Mouse (Mus musculus) kidney, embryonic 15.5 days (tissue): ENCODE results near the gene Adk. TPM values are rescaled to one million over a fixed set of nuclear protein-coding genes. Genes with fewer than 3 reads are reported as not detected.
A peak's percentile ranks its signal among the peaks of the same experiment; 100 is the strongest.

Experiments
- ATAC-seq: fragments of 200-750 bp; cut with Nextera tagmentation; replicated peaks from 2 replicates; pipeline ENCODE4 v1.8.0; 2017; ENCODE audit warnings: moderate TSS enrichment; ENCODE audit not compliant: low FRiP score
- H3K27ac ChIP-seq: fragments of 300-500 bp; sonication (generic); 2 replicates; pipeline ENCODE4 v1.5.1; 2015; ENCODE audit warnings: mild to moderate bottlenecking, inconsistent platforms
- H3K27me3 ChIP-seq: fragments of 300-500 bp; sonication (generic); 2 replicates; pipeline ENCODE4 v1.6.1; 2015; ENCODE audit warnings: inconsistent platforms
- H3K36me3 ChIP-seq: fragments of 300-500 bp; sonication (generic); 2 replicates; pipeline ENCODE4 v1.6.1; 2015; ENCODE audit warnings: inconsistent platforms
- H3K4me1 ChIP-seq: fragments of 300-500 bp; sonication (generic); 2 replicates; pipeline ENCODE4 v1.6.1; 2015; ENCODE audit warnings: inconsistent platforms
- H3K4me2 ChIP-seq: fragments of 300-500 bp; sonication (generic); 2 replicates; pipeline ENCODE4 v1.6.1; 2015; ENCODE audit warnings: moderate library complexity, mild to moderate bottlenecking, inconsistent platforms
- H3K4me3 ChIP-seq: fragments of 300-500 bp; sonication (generic); replicated peaks from 2 replicates; pipeline ENCODE4 v1.5.1; 2015; ENCODE audit warnings: mild to moderate bottlenecking, inconsistent platforms
- H3K9ac ChIP-seq: fragments of 300-500 bp; sonication (generic); 2 replicates; pipeline ENCODE4 v1.6.1; 2015; ENCODE audit warnings: mild to moderate bottlenecking, inconsistent platforms
- H3K9me3 ChIP-seq: fragments of 300-500 bp; sonication (generic); replicated peaks from 2 replicates; pipeline ENCODE4 v1.6.1; 2016; ENCODE audit warnings: inconsistent platforms
- WGBS: fragments of 180-500 bp; shearing (Covaris S2); methylation state at CpG from one replicate; pipeline ENCODE4 v1.1.7; 2015; ENCODE audit warnings: mixed read lengths; 5-methylcytosine and 5-hydroxymethylcytosine counted together
- polyA plus RNA-seq: library from polyadenylated mRNA; unstranded; fragments of >200 nt; fragmentation: Nextera tagmentation; extraction: Ambion mirVana; gene quantifications from 2 replicates; pipeline ENCODE4 v1.2.1, GENCODE M21; 2015

Gene Adk
- polyA plus RNA-seq, 1 experiment from 2014 or later = 156 TPM

DNA sequence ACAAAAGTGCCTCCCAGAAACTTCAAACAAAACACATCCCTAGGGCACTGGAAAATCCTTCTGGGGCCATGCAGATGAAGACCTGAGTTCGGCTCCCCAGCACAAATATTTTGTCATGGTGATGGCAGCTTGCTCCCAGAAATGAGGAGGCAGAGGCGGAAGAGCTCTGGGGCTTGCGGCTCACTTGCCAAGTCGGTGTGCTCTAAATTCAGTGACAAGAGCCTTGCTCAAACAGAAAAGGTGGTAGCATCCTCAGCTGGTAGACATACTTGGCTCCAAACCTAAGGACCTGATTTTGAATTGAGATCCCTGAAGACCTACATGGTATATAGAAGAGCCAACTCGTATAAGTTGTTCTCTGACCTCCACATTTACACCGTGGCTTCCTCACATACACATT lies 292.5 kb downstream of the Adk start:
- Histone ChIP-seq H3K4me2 (no peak overlapping the region), H3K4me3 (no peak overlapping the region), H3K27me3 (no peaks in the 10 kb centered on the region), H3K27ac (no peak overlapping the region), H3K4me1 (0 out of 2 replicates have a peak, but pooled peaks cover 5% of the 10 kb centered on the region), H3K36me3 (no peaks in the 10 kb centered on the region), H3K9me3 (no peaks in the 10 kb centered on the region), H3K9ac (no peak overlapping the region)
- no peak for ATAC-seq
- WGBS = 89% methylated on average over 6 of the region's 6 CpGs

GRCm38 (mm10) chr14:21348611-21349260 lies 296.4 kb downstream of the Adk start:
- Histone ChIP-seq H3K27ac (no peak overlapping the region), H3K9ac (no peak overlapping the region), H3K36me3 (no peaks in the 10 kb centered on the region), H3K4me3 (no peak overlapping the region), H3K9me3 (no peaks in the 10 kb centered on the region), H3K27me3 (no peaks in the 10 kb centered on the region), H3K4me1 (0 out of 2 replicates have a peak, but pooled peaks cover 5% of the 10 kb centered on the region), H3K4me2 (no peak overlapping the region)
- WGBS = 30% methylated on average over 6 of the region's 6 CpGs
- no peak for ATAC-seq

- no peak overlapping the region for H3K4me3 ChIP-seq
- 0 out of 2 replicates have a peak, but pooled peaks cover 9% of the 10 kb centered on the region for H3K4me1 ChIP-seq
- no peaks in the 10 kb centered on the region for H3K36me3 ChIP-seq
- no peak for ATAC-seq
- WGBS = 58% methylated on average over 2 of the region's 2 CpGs
- no peak overlapping the region for H3K4me2 ChIP-seq
- no peaks in the 10 kb centered on the region for H3K9me3 ChIP-seq
- no peaks in the 10 kb centered on the region for H3K27me3 ChIP-seq
- no peak overlapping the region for H3K27ac ChIP-seq
- H3K9ac ChIP-seq = no peak overlapping the region
These were observed 299.3 kb downstream of the Adk start for GRCm38 (mm10) chr14:21351646-21352045.

GRCm38 (mm10) chr14:21356286-21356685 lies 303.9 kb downstream of the Adk start:
- Histone ChIP-seq H3K27ac (no peak overlapping the region), H3K9me3 (no peaks in the 10 kb centered on the region), H3K4me3 (no peak overlapping the region), H3K9ac (no peak overlapping the region), H3K27me3 (no peaks in the 10 kb centered on the region), H3K36me3 (no peaks in the 10 kb centered on the region), H3K4me2 (no peak overlapping the region), H3K4me1 (peaks cover 8% of the 10 kb centered on the region; the same call in 1 of the 2 replicates)
- no peak for ATAC-seq
- 69% methylated on average over 1 of the region's 1 CpGs for WGBS

- H3K27ac ChIP-seq = peak overlapping the region; percentile 52; the same call in 1 of the 2 replicates
- H3K9ac ChIP-seq = no peak overlapping the region
- no peaks in the 10 kb centered on the region for H3K27me3 ChIP-seq
- H3K4me3 ChIP-seq = no peak overlapping the region
- 38% methylated on average over 10 of the region's 10 CpGs for WGBS
- no peaks in the 10 kb centered on the region for H3K9me3 ChIP-seq
- H3K4me2 ChIP-seq = 0 out of 2 replicates have a peak overlapping the region, but pooled peaks have one; percentile 30
- 0 out of 2 replicates have a peak, but pooled peaks have one; percentile 56 for ATAC-seq
- no peaks in the 10 kb centered on the region for H3K36me3 ChIP-seq
- peaks cover 8% of the 10 kb centered on the region; the same call in 1 of the 2 replicates for H3K4me1 ChIP-seq
These were observed 307.0 kb downstream of the Adk start for GRCm38 (mm10) chr14:21359207-21359895.

DNA sequence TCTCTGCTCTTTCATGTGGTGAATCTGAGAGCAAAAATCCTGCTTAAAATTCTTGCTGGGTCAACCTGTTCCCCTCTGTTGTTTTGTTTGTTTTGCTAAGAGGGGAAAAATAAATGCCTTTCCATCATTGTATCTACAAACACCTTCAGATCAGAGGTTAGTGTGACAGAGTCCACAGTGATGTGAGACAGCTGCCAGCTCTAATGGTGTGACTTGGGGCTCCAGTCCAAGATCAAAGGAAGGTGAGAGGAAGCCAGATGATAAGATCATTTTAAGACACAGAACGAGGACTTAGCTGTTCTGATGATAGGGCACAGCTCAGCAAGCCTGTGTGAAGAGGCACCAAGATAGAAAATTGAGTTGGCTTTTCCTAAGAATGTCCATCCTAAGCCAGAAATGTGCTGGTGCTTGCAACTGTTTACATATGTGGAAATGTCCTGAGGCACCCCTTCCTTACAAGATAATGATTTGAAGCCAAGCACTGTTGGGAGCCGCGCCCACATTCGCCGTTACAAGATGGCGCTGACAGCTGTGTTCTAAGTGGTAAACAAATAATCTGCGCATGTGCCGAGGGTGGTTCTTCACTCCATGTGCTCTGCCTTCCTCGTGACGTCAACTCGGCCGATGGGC lies 307.6 kb downstream of the Adk start:
- WGBS = 87% methylated on average over 8 of the region's 12 CpGs
- Histone ChIP-seq H3K9me3 (no peaks in the 10 kb centered on the region), H3K27me3 (no peaks in the 10 kb centered on the region), H3K9ac (no peak overlapping the region), H3K4me2 (0 out of 2 replicates have a peak overlapping the region, but pooled peaks have one; percentile 30), H3K36me3 (no peaks in the 10 kb centered on the region), H3K4me3 (no peak overlapping the region), H3K27ac (peak overlapping the region; percentile 52; the same call in 1 of the 2 replicates), H3K4me1 (peaks cover 8% of the 10 kb centered on the region; the same call in 1 of the 2 replicates)
- ATAC-seq = no peak

- H3K36me3 ChIP-seq = no peaks in the 10 kb centered on the region
- no peak for ATAC-seq
- no peaks in the 10 kb centered on the region for H3K9me3 ChIP-seq
- H3K27ac ChIP-seq = no peak overlapping the region
- no peak overlapping the region for H3K4me2 ChIP-seq
- no peaks in the 10 kb centered on the region for H3K27me3 ChIP-seq
- H3K4me1 ChIP-seq = peaks cover 8% of the 10 kb centered on the region; the same call in 1 of the 2 replicates
- no peak overlapping the region for H3K9ac ChIP-seq
- 82% methylated on average over 2 of the region's 2 CpGs for WGBS
- no peak overlapping the region for H3K4me3 ChIP-seq
These were observed 314.7 kb downstream of the Adk start for GRCm38 (mm10) chr14:21367095-21367494.

- WGBS = 51% methylated on average over 2 of the region's 2 CpGs
- H3K4me2 ChIP-seq = no peak overlapping the region
- peaks cover 8% of the 10 kb centered on the region; the same call in 1 of the 2 replicates for H3K4me1 ChIP-seq
- H3K9me3 ChIP-seq = no peaks in the 10 kb centered on the region
- no peak overlapping the region for H3K9ac ChIP-seq
- H3K27ac ChIP-seq = no peak overlapping the region
- H3K4me3 ChIP-seq = no peak overlapping the region
- ATAC-seq = no peak
- no peaks in the 10 kb centered on the region for H3K36me3 ChIP-seq
- no peaks in the 10 kb centered on the region for H3K27me3 ChIP-seq
These were observed 316.2 kb downstream of the Adk start for GRCm38 (mm10) chr14:21368622-21369021.

GRCm38 (mm10) chr14:21369127-21369526 lies 316.8 kb downstream of the Adk start:
- Histone ChIP-seq H3K9ac (no peak overlapping the region), H3K9me3 (no peaks in the 10 kb centered on the region), H3K4me1 (peaks cover 8% of the 10 kb centered on the region; the same call in 1 of the 2 replicates), H3K4me3 (no peak overlapping the region), H3K36me3 (no peaks in the 10 kb centered on the region), H3K27me3 (no peaks in the 10 kb centered on the region), H3K4me2 (no peak overlapping the region), H3K27ac (peak overlapping the region; percentile 13; the same call in 1 of the 2 replicates)
- ATAC-seq = peak; percentile 69; the same call in 1 of the 2 replicates
- WGBS = 10% methylated on average over 5 of the region's 5 CpGs

- ATAC-seq = no peak
- Histone ChIP-seq H3K27ac (no peak overlapping the region), H3K36me3 (no peaks in the 10 kb centered on the region), H3K4me1 (peaks cover 8% of the 10 kb centered on the region; the same call in 1 of the 2 replicates), H3K9me3 (no peaks in the 10 kb centered on the region), H3K4me3 (no peak overlapping the region), H3K4me2 (no peak overlapping the region), H3K9ac (no peak overlapping the region), H3K27me3 (no peaks in the 10 kb centered on the region)
- 82% methylated on average over 2 of the region's 2 CpGs for WGBS
These were observed 319.6 kb downstream of the Adk start for GRCm38 (mm10) chr14:21371946-21372345.

DNA sequence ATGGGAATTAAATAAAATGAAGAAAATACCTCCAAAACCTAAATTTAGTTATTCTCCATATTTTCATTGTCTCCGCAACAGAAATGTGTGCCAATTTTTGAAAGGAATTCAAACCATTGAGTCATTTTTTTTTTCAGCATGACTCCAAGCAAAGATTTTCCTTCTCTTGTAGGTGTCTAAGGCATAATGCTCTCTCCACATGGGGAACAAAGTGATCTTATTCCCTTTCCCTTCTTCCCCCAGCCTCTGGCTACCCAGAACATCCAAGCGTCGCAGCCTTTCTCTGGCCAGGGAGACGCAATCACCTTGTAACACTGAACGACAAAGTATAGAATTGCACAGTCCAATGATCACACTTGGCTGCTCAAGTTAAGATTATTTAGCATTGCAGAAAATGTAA lies 320.3 kb downstream of the Adk start:
- Histone ChIP-seq H3K9ac (no peak overlapping the region), H3K36me3 (no peaks in the 10 kb centered on the region), H3K4me1 (peaks cover 8% of the 10 kb centered on the region; the same call in 1 of the 2 replicates), H3K9me3 (no peaks in the 10 kb centered on the region), H3K27me3 (no peaks in the 10 kb centered on the region), H3K4me3 (no peak overlapping the region), H3K27ac (no peak overlapping the region), H3K4me2 (no peak overlapping the region)
- ATAC-seq = no peak
- WGBS = 69% methylated on average over 5 of the region's 5 CpGs
